Mouse (Mus musculus) liver, adult 2 months (tissue): ENCODE measurements at regions not wholly inside any gene's neighbourhood (a gene's known extent, or its start where the extent isn't known, plus 50 kb on each side); places are given as distances from the start of the nearest gene placed in this dataset.

Experiments used
- CTCF ChIP-seq: fragments of 200-500 bp; IDR thresholded peaks from 2 replicates; pipeline ENCODE4 v1.5.1; 2011; ENCODE audit warnings: low read depth, low read length, control low read depth
- POLR2A ChIP-seq: fragments of 200-500 bp; IDR thresholded peaks from 2 replicates; pipeline ENCODE4 v1.6.1; 2011; ENCODE audit warnings: low read length, control low read depth; ENCODE audit not compliant: insufficient read depth; ENCODE audit errors: extremely low read depth

DNA sequence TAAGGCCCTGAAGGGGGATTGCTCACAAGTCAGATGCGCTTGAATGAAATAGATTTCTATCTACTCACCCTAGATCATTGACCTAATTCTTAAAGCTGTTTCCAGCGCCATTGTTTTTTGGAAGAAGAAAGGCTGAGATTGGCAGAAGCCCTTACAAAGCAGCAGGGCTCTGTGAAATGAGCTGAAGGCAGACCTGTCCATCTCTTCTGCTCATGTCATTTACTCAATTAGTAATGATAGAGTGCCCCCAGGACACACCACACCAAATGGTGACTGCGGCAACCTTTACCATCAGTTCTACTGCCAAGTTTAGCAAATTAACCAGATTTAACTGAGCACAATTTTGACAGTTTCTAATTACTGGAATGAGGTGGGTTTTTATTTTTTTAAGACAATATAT lies 1067.5 kb downstream of the Ttll7 start:
- no peak for TF ChIP-seq POLR2A
- no peak for TF ChIP-seq CTCF
